Mouse (Mus musculus) cerebellum, adult (tissue): ENCODE results near the gene Tmem238.
"Not testable (repeated sequence)": the region's sequence is repeated elsewhere in the genome, so short reads cannot be mapped to it uniquely, and the experiment has no call there.

ENCODE experiments used
- ATAC-seq: cut with Nextera tagmentation; 2 replicates; pipeline ENCODE4 v1.9.2; 2017; ENCODE audit warnings: mild to moderate bottlenecking, moderate library complexity, mixed read lengths; ENCODE audit not compliant: insufficient number of reproducible peaks, low FRiP score, low TSS enrichment

The Tmem238 gene

GRCm38 (mm10) chr7:4793248-4793647, 3.8 kb upstream of the Tmem238 start:
- not testable (repeated sequence) for ATAC-seq

DNA sequence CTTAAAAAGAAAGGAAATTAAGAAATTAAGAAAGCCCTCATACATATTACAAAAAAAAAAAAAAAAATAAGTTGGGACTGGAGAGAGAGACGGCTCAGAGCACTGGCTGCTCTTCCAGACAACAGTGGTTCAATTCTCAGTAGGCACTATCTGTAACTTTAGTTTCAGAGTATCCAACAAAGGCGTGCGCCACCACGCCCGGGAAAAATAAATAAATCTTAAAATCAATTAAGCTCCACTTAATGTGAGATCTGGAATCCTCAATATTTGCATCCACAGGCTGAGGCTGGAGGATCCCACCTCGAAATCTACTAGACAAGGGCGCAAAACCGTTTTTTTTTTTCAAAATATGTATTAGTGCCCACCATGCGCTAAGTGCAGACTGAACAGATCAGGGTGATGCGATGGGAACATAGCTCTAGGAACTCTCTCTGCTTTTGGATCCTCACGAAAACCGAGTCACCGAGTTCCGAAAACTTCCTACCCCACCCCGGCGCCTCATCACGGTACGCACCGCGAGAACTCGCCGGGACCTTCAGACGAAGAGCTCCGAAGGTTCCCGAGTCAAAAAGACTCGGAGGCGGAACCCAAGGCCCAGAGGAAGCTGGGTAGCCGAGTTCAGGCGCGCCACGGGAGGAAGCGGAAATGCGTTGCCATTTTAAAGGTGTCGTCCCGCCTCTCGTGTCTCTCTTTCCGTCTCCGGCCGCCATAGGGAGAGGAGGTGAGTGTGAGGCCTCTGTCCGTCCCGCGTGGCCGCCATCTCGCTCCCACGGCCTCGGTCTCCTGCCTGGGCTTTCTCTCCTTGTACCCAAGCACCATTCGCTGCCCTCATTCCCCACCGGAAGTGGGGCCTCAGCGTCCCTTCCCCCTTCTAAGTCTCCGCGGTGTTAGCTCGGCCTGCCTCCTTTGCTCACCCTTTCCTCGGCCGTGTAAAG, 3.1 kb upstream of the Tmem238 start, which contains the start of gene Rpl28:
TSS of gene Rpl28 (plus strand) at position 597 of the 935 bp plus-strand sequence.
- ATAC-seq: peak; percentile 87

DNA sequence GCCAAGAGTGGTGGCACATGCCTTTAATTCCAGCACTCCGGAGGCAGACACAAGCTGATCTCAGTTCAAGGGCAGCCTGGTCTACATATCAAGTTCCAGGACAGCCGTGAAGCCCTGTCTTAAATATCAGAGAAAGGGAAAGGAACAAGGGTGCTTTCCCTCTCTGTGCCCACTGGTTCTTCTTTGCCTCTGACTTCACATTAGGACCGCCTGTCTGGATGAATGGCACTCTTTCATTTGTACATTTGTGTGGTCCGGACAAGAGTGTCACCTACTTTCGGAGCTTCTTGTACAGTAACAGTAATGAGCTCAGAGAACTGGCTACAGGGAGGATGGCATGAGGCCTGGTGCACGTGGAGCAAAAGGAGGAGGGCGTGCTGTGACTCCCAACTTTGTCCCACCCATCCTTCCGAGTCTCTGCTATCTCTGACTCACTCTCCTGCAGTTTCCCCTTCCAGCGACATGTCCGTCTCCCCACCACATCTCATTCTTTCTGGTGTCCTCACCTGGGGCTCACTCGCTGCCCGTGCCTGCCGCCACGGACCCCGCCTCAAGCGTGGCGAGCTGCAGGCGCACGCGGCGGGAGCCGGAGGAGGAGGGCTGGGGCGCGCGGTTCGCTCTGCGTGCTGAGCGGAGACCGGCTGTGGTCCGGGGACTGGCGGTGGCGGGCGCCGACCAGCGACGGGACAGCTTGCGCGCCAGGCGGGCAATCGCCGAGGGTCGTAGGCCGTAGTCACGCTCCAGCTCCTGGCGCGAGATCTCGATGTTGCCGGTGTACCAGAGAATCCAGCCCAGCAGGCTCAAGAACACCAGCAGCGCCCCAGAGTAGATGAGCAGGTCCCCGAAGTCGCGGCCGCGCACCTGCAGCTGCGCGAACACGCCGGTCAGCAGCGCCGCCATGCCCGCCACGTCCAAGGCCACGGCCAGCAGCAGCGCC, 689 bp downstream of the Tmem238 start:
- ATAC-seq: peak; percentile 10; the same call in 1 of the 2 replicates

DNA sequence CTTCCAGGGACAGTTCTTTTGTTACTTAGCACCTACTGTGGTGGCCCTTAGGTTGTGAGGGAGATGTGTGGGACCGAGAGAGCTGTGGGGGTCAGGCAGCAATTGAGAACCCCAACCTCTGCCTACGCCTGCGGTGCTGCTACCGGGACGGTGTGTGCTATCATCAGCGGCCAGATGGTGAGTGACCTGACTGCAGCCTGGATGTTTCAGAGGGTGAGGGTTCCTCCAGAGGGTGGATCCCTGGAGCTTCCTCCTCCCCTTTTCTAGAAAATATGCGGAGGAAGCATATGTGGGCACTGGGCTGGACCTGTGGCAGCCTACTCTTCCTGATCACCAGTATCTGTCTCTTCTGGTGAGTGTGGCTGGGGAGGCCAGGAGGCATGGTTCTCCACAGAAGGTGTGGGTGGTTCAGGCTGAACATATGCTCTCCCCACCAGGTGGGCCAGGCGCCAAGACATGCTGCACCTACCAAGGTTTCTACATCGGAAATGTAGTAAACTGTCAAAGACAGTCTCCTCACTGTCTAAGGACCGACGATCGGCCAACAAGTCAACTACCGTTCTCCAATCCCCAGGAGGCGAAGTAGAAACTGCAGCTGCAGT, 5.7 kb downstream of the Tmem238 start:
- ATAC-seq: peak; percentile 81; the same call in 1 of the 2 replicates

- ATAC-seq: no peak
These were observed 6.7 kb downstream of the Tmem238 start, which contains the start of the genes Il11 and Tmem190 for GRCm38 (mm10) chr7:4782759-4783158. Gene Il11, minus strand, starts transcription at chr7:4782859. Gene Tmem190, plus strand, starts transcription at chr7:4782937.

GRCm38 (mm10) chr7:4782130-4782529, 7.3 kb downstream of the Tmem238 start:
- ATAC-seq: no peak

GRCm38 (mm10) chr7:4779921-4780320, 9.5 kb downstream of the Tmem238 start:
- no peak for ATAC-seq

- ATAC-seq: no peak
These were observed 11.4 kb downstream of the Tmem238 start for GRCm38 (mm10) chr7:4777851-4778637.

GRCm38 (mm10) chr7:4776861-4777830, 12.3 kb downstream of the Tmem238 start:
- ATAC-seq: no peak

DNA sequence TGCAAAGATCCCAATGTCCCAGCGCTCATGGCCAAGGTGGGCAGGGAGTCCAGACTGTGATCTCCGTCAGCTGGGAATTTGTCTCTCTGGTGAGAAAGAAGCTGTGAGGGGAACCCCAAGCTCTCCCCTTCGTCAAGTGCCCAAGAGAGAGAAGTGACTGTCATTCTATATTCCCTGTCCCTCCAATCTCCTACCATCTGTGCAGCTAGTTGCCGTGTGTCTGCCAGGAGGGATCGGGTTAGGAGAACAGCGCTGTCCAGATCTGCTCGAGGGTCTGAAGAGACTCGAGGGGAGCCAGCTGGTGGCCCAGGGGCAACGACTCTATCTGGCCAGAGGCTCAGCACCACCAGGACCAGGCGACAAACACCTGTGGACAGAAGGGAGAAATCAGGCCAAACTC, 13.3 kb downstream of the Tmem238 start:
- no peak for ATAC-seq

GRCm38 (mm10) chr7:4771202-4771601, 18.3 kb downstream of the Tmem238 start, which contains the start of gene Fam71e2:
Gene Fam71e2, minus strand, starts transcription at chr7:4771302.
- ATAC-seq: no peak

DNA sequence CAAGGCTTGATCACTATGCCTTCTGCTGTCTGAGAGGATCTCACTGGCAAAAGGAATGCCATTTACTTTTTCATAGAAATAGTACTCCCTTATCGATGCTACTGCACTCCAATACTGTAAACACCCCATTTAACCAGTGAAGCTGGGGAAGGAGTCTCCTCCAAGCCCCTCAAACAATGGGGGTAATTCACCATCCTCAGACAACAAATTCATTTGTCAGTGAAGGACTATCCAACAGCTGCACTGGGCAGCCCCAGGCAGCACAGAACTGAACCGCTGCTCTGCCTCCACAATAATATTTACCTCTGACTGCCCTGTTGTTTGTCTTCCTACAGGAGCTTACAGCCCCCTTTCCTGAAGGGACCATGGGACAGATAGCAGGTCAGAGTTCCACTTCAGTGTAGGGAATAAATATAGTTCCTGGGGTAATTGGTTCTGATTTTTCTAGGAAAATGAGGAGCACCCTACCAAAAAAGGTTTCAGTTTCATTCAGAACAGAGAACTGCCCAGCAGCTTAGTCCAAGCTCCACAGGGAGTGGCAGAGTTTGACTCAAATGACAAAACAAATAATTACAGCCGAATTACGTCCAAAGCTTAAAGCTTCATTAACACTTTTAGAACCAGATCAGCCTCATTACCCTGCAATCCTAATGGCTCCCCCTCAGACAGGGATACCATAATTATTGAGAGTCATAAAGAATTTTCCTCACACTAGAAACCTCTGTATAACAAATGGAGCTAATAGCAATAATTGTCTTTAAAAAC, 24.3 kb downstream of the Tmem238 start:
- no peak for ATAC-seq

GRCm38 (mm10) chr7:4759670-4760069, 29.8 kb downstream of the Tmem238 start:
- ATAC-seq: no peak

GRCm38 (mm10) chr7:4752821-4753570, 36.5 kb downstream of the Tmem238 start, which contains the start of gene Cox6b2:
Gene Cox6b2, minus strand, starts transcription at chr7:4753094.
- ATAC-seq: peak; percentile 10; the same call in 1 of the 2 replicates

DNA sequence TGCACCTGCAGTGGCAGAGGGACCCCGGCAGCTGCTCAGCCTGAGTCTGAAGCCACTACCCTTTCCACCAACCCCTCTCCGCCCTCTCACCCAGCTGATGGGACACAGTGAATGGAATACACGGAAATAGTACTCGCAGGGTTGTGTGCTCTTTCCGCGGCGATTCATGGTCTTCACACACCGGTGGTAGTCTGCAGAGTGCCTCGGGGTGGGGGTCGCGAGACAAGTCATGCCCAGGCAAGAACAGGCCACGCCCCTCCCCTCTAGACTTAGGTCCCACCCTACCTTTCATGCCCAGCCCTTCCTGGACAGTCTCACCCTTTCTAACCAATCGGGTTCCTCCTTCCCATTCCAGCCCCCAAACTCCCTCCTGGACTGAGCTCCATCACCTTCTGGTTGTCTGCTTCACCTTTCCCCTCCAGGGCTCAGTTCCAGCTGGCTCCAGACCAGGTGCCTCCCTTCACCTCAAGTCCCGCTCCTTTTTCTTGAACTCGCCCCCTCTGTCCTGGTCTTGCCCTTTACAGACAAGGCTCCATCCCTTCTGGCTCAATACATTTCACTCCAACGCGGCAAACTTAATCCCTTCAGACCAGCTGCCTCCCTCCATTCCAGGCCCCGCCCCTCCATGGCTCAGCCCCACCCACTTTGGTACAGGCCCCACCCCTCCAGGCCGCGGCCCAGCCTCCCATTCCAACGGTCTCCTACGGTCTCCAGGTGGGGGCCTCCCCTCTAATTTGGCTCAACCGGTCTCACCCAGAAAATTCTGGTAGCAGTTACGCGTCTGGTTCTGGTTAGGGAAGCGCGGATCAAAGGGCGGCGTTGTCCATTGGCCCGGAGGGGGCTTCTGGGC, 37.3 kb downstream of the Tmem238 start:
- no peak for ATAC-seq

DNA sequence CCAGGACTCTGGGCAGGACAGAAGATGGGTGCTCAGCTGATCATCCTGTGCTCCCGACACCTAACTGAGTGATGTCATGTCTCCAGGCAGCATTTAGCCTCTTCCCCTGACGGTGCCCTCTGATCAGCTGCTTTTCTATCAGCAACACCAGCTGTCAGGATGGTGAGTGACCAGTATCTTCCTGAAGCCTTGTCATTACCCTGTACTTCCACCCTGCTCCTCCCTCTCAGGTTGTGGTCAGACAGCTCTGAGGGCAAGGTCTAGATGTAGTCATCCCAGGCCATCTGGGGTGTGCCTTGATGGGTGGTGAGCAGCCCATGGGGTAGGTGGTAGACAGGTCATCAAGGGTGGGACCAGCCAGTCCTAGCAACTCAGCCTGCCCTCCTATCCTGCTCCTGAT, 40.3 kb downstream of the Tmem238 start:
- ATAC-seq: no peak
